Mouse (Mus musculus) bone marrow macrophage, adult 2 months (primary cell): ENCODE measurements around the gene Uba52.

Experiments used
- CTCF ChIP-seq: IDR thresholded peaks from 2 replicates; pipeline ENCODE4 v1.5.1; 2012; ENCODE audit warnings: low read depth, mild to moderate bottlenecking, low read length, moderate library complexity
- POLR2A ChIP-seq: IDR thresholded peaks from 2 replicates; pipeline ENCODE4 v1.6.1; 2012; ENCODE audit warnings: mild to moderate bottlenecking, low read depth, low read length, borderline replicate concordance

GRCm38 (mm10) chr8:70460606-70461005, 50.0 kb downstream of the Uba52 start:
- TF ChIP-seq POLR2A (no peak), CTCF (no peak)
